14 mouse cellular contexts compared by ENCODE assay signal in the genomic region with DNA sequence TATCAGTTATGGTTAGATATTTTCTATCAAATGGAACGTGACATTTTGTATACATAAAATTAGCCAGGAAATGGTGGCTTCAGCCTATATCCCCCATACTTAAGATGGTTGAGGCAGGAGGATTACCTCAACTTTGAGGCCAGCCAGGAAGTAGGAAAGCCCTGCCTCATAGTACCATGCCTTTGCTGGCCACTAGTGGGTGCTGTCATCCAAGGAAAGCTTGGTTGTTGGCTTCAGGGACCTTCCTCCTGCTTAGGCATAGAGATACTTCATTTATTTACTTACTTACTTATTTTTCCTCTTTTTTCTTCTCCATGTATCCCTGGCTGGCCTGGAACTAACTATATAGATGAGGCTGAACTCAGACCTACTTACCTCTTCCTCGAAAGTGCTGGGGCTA. TPM values are rescaled to one million over a fixed set of nuclear protein-coding genes. Genes with fewer than 3 reads are reported as not detected.
DNase-seq lines count a peak whose midpoint lies in the region; ATAC-seq and TF ChIP-seq lines count a peak whose summit lies in the region.
"Had no signal": no experiment of that assay in that cellular context is flagged by ENCODE, and none has a peak within 500 bp of the region (broad histone marks: within the 10 kb centered on the region; RNA-seq: fewer than 3 reads in every experiment).

No protein-coding gene starts in this region.

- peaks cover 8% of the 10 kb centered on the region for H3K4me1 ChIP-seq in liver, postnatal 0 days (ENCODE audit: insufficient read depth)
- peaks cover 3% of the 10 kb centered on the region; the same call in 1 of the 2 replicates for H3K4me1 ChIP-seq in liver, embryonic 11.5 days (replicated peaks; ENCODE audit: control insufficient read depth, insufficient read depth, low read length)
- H3K4me1 ChIP-seq in ES-E14 (ENCODE audit: control insufficient read depth in 2 of 2, insufficient read depth in 2 of 2, low read length in 2 of 2, poor library complexity in 1 of 2): peaks cover 1 to 5% of the 10 kb centered on the region in 2 experiments; a peak in 1 of 4 replicates

- no peaks in the 10 kb centered on the region for H3K27me3 ChIP-seq in liver, postnatal 0 days (ENCODE audit: insufficient read depth, low read length)
- H3K27me3 ChIP-seq in liver, embryonic 11.5 days (replicated peaks; ENCODE audit: control insufficient read depth, insufficient read depth, low read length): peaks cover 9% of the 10 kb centered on the region

- H3K27ac ChIP-seq in liver, postnatal 0 days (ENCODE audit: low read depth): no peak overlapping the region
- H3K27ac ChIP-seq in liver, embryonic 11.5 days (ENCODE audit: low read depth, low read length): no peak overlapping the region
- H3K27ac ChIP-seq in ES-E14 (ENCODE audit: insufficient read depth, low read depth, low read length, poor library complexity, severe bottlenecking): no peak overlapping the region

- peak; percentile 77 for TF ChIP-seq CTCF in liver, postnatal 0 days (IDR thresholded peaks at IDR 0.05; ENCODE audit: low read depth)

- no peaks in the 10 kb centered on the region for H3K36me3 ChIP-seq in liver, postnatal 0 days (replicated peaks; ENCODE audit: insufficient read depth, low read length)
- no peaks in the 10 kb centered on the region for H3K36me3 ChIP-seq in liver, embryonic 11.5 days (ENCODE audit: control insufficient read depth, insufficient read depth, low read length)
- no peaks in the 10 kb centered on the region; the same call in 1 of the 2 replicates for H3K36me3 ChIP-seq in ES-E14 (ENCODE audit: control insufficient read depth, insufficient read depth, low read length, poor library complexity, severe bottlenecking)

- H3K9me3 ChIP-seq in liver, postnatal 0 days (ENCODE audit: low read length): no peaks in the 10 kb centered on the region
- no peaks in the 10 kb centered on the region for H3K9me3 ChIP-seq in liver, embryonic 11.5 days (ENCODE audit: control insufficient read depth, low read length)
- H3K9me3 ChIP-seq in ES-E14 (ENCODE audit: control insufficient read depth, insufficient read depth, low read depth, low read length): no peaks in the 10 kb centered on the region

- no peak for TF ChIP-seq EP300 in liver, postnatal 0 days (IDR thresholded peaks at IDR 0.05; ENCODE audit: low read depth)

- in situ Hi-C loops in ES-E14 (cut with MboI; ENCODE audit: low sequenced_read_pairs in 2 of 2, unreplicated experiment in 2 of 2): no loop called here

- DNase-seq in adrenal gland, postnatal 14 days: peak; percentile 31
- DNase-seq in adrenal gland, postnatal 4 days (ENCODE audit: low spot score in 2 of 2): no peak
- peak; percentile 54 for DNase-seq in liver, postnatal 0 days
- DNase-seq in liver, embryonic 11.5 days (ENCODE audit: low spot score): no peak
- DNase-seq in ES-E14 (ENCODE audit: low read depth, low spot score): no peak
- DNase-seq in naive thymus-derived CD4-positive, alpha-beta T cell, adult 2 months (ENCODE audit: low read depth): peak; percentile 79
- no peak for DNase-seq in embryo, embryonic 9.5 days (ENCODE audit: extremely low spot score)
- no peak for DNase-seq in embryo, embryonic 10 days (ENCODE audit: low spot score)
- DNase-seq: adrenal gland, adult 8-10 months; cerebellum, postnatal 36 days had no signal

- no peak for ATAC-seq in liver, postnatal 0 days
- ATAC-seq in liver, embryonic 11.5 days (replicated peaks; ENCODE audit: low FRiP score): no peak
- ATAC-seq: forebrain, embryonic 14.5 days; inflammation-experienced regulatory T-cells, adult 6 months had no signal

- whole genome bisulfite sequencing in liver, postnatal 0 days (ENCODE audit: insufficient replicate concordance): 78% methylated on average over 2 of the region's 2 CpGs
- WGBS in liver, embryonic 11.5 days: 87% methylated on average over 2 of the region's 2 CpGs

- H3K4me2 ChIP-seq in liver, postnatal 0 days (ENCODE audit: low read depth, low read length): no peak overlapping the region
- no peak overlapping the region for H3K4me2 ChIP-seq in liver, embryonic 11.5 days

- H3K4me3 ChIP-seq in liver, postnatal 0 days (ENCODE audit: low read depth, low read length): no peak overlapping the region
- H3K4me3 ChIP-seq in liver, embryonic 11.5 days (ENCODE audit: low read depth, low read length): no peak overlapping the region
- H3K4me3 ChIP-seq in ES-E14 (ENCODE audit: insufficient read depth in 1 of 2, low read depth in 1 of 2, low read length in 2 of 2, poor library complexity in 1 of 2, severe bottlenecking in 1 of 2): no peak overlapping the region
- H3K4me3 ChIP-seq: megakaryocyte, embryonic 14.5 days had no signal

- H3K9ac ChIP-seq in liver, postnatal 0 days (replicated peaks): no peak overlapping the region
- H3K9ac ChIP-seq in liver, embryonic 11.5 days (ENCODE audit: low read depth, low read length): no peak overlapping the region
- H3K9ac ChIP-seq in ES-E14 (ENCODE audit: insufficient read depth, low read depth, low read length, poor library complexity, severe bottlenecking): no peak overlapping the region

TF ChIP-seq in ES-E14, 5 proteins besides CTCF, POLR2A, EP300 and RAD21:
- TF ChIP-seq ZC3H11A (IDR thresholded peaks at IDR 0.05; ENCODE audit: borderline replicate concordance, low read depth, low read length) (0 out of 2 replicates have a peak, but pooled peaks have one; percentile 17), CHD2 (IDR thresholded peaks at IDR 0.05; ENCODE audit: low read depth, low read length) (no peak)

RNA-seq across cellular contexts. Expression of a gene that starts 7.7 kb away (rescaled TPM):
- total RNA-seq in adrenal gland, postnatal 14 days (2021): 16.6 and 18.6 TPM in 2 replicates
- total RNA-seq in adrenal gland, postnatal 4 days (2021): 10 to 100 TPM; 17.6 to 41.1 TPM
- polyA plus RNA-seq in liver, postnatal 0 days (2015; fragmentation: Nextera tagmentation; extraction: Ambion mirVana): 23.2 and 24.9 TPM in 2 replicates
- 20.2 and 21.6 TPM in 2 replicates for polyA plus RNA-seq in liver, embryonic 11.5 days (2014; fragmentation: Nextera tagmentation; extraction: Ambion mirVana)
- 35.9 and 36.5 TPM in 2 replicates for total RNA-seq in ES-E14 (2012; rRNA removed)
- polyA plus RNA-seq: inflammation-experienced regulatory T-cells, adult 6 months had no signal

RNA-seq across cellular contexts. Expression of a gene that starts 31.2 kb away (rescaled TPM):
- 1.1 and 2.2 TPM in 2 replicates for total RNA-seq in adrenal gland, postnatal 14 days (2021)
- 1 to 10 TPM; 1.9 to 3.3 TPM for total RNA-seq in adrenal gland, postnatal 4 days (2021)
- polyA plus RNA-seq in liver, postnatal 0 days (2015; fragmentation: Nextera tagmentation; extraction: Ambion mirVana): 7.7 and 9.7 TPM in 2 replicates
- polyA plus RNA-seq in liver, embryonic 11.5 days (2014; fragmentation: Nextera tagmentation; extraction: Ambion mirVana): 4.1 and 5.4 TPM in 2 replicates
- 0.22 and 0.58 TPM in 2 replicates for total RNA-seq in ES-E14 (2012; rRNA removed)

RNA-seq across cellular contexts. Expression of a gene that starts 59.9 kb away (rescaled TPM):
- not detected in 2 replicates for total RNA-seq in adrenal gland, postnatal 14 days (2021)
- total RNA-seq in adrenal gland, postnatal 4 days (2021): under 1 TPM in 1 of 2 experiments, not detected in 1; 0.36 TPM
- not detected in 2 replicates for polyA plus RNA-seq in liver, postnatal 0 days (2015; fragmentation: Nextera tagmentation; extraction: Ambion mirVana)
- polyA plus RNA-seq in liver, embryonic 11.5 days (2014; fragmentation: Nextera tagmentation; extraction: Ambion mirVana): not detected in 2 replicates
- total RNA-seq in ES-E14 (2012; rRNA removed): 0.27 TPM in 1 of 2 replicates, not detected in the other
- total RNA-seq: adrenal gland, adult 8-10 months had no signal
- polyA plus RNA-seq: forebrain, embryonic 14.5 days; inflammation-experienced regulatory T-cells, adult 6 months; neural tube, embryonic 14.5 days had no signal

Comparison
In these comparisons a context has a peak if more than half of its experiments do, and no peak if none do; other contexts are left out.
1. DNase-seq: peak in adrenal gland, postnatal 14 days (single experiment), liver, postnatal 0 days (single experiment) and naive thymus-derived CD4-positive, alpha-beta T cell, adult 2 months (single experiment); none in adrenal gland, postnatal 4 days (0 of 2), liver, embryonic 11.5 days (single experiment), ES-E14 (single experiment), embryo, embryonic 9.5 days (single experiment) and embryo, embryonic 10 days (single experiment).